Mouse (Mus musculus) testis, adult 2 months (tissue): ENCODE measurements around the gene Id3.

Experiments
- CTCF ChIP-seq: fragments of 200-500 bp; IDR thresholded peaks from 2 replicates; pipeline ENCODE4 v1.5.1; 2012; ENCODE audit warnings: low read depth, mild to moderate bottlenecking, inconsistent platforms, low read length, moderate library complexity; ENCODE audit not compliant: control insufficient read depth, insufficient read depth, insufficient replicate concordance
- POLR2A ChIP-seq: fragments of 200-500 bp; IDR thresholded peaks from 2 replicates; pipeline ENCODE4 v1.6.1; 2012; ENCODE audit warnings: low read depth, mild to moderate bottlenecking, inconsistent platforms, low read length, moderate library complexity; ENCODE audit not compliant: control insufficient read depth

DNA sequence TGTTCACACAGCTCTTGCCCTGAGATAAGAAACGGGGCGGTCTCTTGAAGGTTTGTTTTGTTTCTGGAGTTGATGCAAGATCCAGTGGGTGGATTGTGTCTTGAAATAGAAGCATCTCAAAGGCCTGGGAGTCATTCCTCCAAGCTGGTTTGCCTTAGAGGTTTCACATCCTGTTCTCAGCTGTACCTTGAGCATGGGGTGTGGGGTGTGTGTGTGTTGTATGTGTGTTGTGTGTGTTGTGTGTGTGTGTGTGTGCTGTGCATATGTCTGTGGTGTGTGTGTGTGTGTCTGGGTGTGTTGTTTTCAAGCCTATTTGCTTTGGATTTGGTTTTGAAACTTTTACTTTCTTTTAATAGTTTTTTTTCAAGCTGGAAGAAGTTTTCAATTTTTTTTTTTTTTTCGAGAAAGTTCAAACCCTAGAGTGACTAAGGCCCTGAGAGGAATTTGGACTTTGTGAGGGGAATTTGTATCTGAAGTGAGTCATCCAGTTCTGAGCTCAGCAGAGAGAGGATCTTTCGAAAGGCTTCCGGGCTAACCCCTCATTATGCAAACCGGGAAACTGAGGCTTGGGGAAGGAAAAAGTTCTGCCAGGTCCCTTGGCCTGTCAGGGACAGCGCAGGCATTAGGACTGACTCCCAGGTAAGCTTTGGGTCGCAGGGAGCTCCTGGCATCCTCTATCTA lies 20.0 kb upstream of the Id3 start:
- TF ChIP-seq CTCF (no peak), POLR2A (no peak)
